Mouse (Mus musculus) kidney, postnatal 25 days (tissue): ENCODE measurements around the gene Ctsz.

ENCODE experiments used
- DNase-seq, 2 experiments: peaks; one replicate each; pipeline ENCODE4 v3.0.0; 2021; ENCODE audit warnings: mixed read lengths in 2 of 2

The Ctsz gene

DNA sequence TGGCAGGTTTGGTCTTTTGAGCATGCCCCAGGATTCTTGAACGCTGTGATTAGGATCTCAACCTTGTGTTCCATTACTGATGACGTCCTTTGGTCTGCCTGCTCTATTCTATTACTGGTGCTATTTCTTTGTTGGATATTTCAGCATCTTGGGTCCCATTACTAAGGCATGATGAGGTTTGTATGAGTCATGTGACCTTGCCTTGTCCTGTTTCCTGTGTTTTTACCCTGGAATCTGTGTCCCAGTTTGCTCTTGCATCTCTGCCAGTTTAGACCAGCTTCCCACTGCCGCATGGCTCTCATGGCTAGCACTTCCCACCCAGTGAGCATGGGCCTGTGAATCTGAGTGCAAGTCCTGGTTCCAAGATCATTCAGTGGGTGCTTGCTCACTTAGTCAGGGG, 46.9 kb downstream of the Ctsz start:
- DNase-seq = no peak

DNA sequence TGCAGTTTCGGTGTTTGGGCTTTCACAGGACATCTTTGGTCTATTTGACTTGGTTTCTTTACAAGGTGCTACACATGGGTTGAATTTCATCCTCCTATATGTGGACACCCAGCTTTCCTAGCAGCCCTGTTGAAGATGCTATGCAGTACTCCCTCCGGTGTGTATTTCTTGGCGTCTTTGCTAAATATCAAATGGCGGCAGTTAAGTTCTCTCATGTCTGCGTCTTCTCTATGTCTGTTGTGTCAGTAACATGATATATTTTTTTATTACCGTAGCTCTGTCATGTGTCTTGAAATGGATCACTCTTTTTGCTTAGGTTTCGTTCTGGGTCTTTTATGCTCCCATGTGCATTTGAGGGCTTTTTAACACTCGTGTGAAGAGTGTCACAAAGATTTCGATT, 57.8 kb downstream of the Ctsz start:
- no peak for DNase-seq
